Mouse (Mus musculus) lung, postnatal 0 days (tissue): ENCODE measurements around the gene Ubap2. TPM values are rescaled to one million over a fixed set of nuclear protein-coding genes. Genes with fewer than 3 reads are reported as not detected.
A peak's percentile ranks its signal among the peaks of the same experiment; 100 is the strongest.

Experiments
- ATAC-seq: fragments of 200-750 bp; cut with Nextera tagmentation; 2 replicates; pipeline ENCODE4 v1.8.0; 2017; ENCODE audit warnings: moderate library complexity
- DNase-seq: peaks from one replicate; pipeline ENCODE4 v3.0.0-alpha.2; 2016; ENCODE audit warnings: low spot score
- H3K27ac ChIP-seq: fragments of 300-500 bp; sonication (generic); 2 replicates; pipeline ENCODE4 v1.5.1; 2014; ENCODE audit warnings: antibody characterized with exemption, mild to moderate bottlenecking, low read length, mixed read lengths
- H3K27me3 ChIP-seq: fragments of 300-500 bp; sonication (generic); replicated peaks from 2 replicates; pipeline ENCODE4 v1.6.1; 2014; ENCODE audit warnings: low read length, mixed read lengths; ENCODE audit not compliant: insufficient read depth
- H3K36me3 ChIP-seq: fragments of 300-500 bp; sonication (generic); 2 replicates; pipeline ENCODE4 v1.6.1; 2014; ENCODE audit warnings: low read length, mixed read lengths; ENCODE audit not compliant: insufficient read depth
- H3K4me1 ChIP-seq: fragments of 300-500 bp; sonication (generic); 2 replicates; pipeline ENCODE4 v1.6.1; 2014; ENCODE audit warnings: antibody characterized with exemption, low read depth, low read length, mixed read lengths; ENCODE audit not compliant: insufficient read depth
- H3K4me2 ChIP-seq: fragments of 300-500 bp; sonication (generic); replicated peaks from 2 replicates; pipeline ENCODE4 v1.6.1; 2014; ENCODE audit warnings: low read depth, mild to moderate bottlenecking, low read length, moderate library complexity, mixed read lengths
- H3K4me3 ChIP-seq: fragments of 300-500 bp; sonication (generic); 2 replicates; pipeline ENCODE4 v1.5.1; 2014; ENCODE audit warnings: low read depth, low read length
- H3K9ac ChIP-seq: fragments of 300-500 bp; sonication (generic); replicated peaks from 2 replicates; pipeline ENCODE4 v1.6.1; 2014; ENCODE audit warnings: low read depth, mild to moderate bottlenecking
- H3K9me3 ChIP-seq: fragments of 300-500 bp; sonication (generic); 2 replicates; pipeline ENCODE4 v1.6.1; 2016; ENCODE audit warnings: low read length, mixed read lengths
- CTCF ChIP-seq: IDR thresholded peaks from 2 replicates; pipeline ENCODE4 v1.5.1; 2016; ENCODE audit warnings: antibody characterized with exemption, mild to moderate bottlenecking
- EP300 ChIP-seq: IDR thresholded peaks from 2 replicates; pipeline ENCODE4 v1.6.1; 2016; ENCODE audit warnings: antibody characterized with exemption, mild to moderate bottlenecking, control low read depth
- WGBS: fragments of 180-500 bp; shearing (Covaris S2); extraction: QIAGEN DNeasy Blood & Tissue Kit; methylation state at CpG from one replicate; pipeline ENCODE4 v1.1.7; 2014; 5-methylcytosine and 5-hydroxymethylcytosine counted together
- polyA plus RNA-seq: library from polyadenylated mRNA; unstranded; fragments of >200 nt; fragmentation: Nextera tagmentation; extraction: Ambion mirVana; gene quantifications from 2 replicates; pipeline ENCODE4 v1.2.1, GENCODE M21; 2015

The Ubap2 gene
- polyA plus RNA-seq, 1 experiment from 2014 or later, result 18.2 TPM

DNA sequence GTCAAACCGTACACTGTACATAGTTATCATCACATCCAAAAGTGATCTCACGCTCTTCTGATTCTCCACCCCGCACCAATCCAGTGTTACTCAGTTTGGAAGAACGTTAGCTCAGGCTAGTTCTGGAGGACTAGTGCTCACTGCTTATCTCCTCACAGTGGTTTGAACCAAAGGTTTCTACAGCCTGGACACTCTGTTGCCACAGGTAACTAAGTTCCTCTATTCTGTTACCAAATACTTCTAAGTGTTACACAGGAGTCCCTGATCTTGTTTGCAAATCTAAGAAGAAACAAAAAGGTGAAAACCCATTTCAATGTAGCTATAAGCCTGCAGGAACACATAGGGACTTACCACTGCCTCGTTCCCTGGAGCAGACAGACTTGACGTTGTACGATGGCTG is 21.0 kb upstream of the Ubap2 start:
- DNase-seq (no peak), ATAC-seq (no peak)
- H3K36me3 ChIP-seq, result peaks cover 74% of the 10 kb centered on the region
- no peaks in the 10 kb centered on the region for H3K27me3 ChIP-seq
- no peak overlapping the region for H3K9ac ChIP-seq
- H3K4me1 ChIP-seq, result no peaks in the 10 kb centered on the region
- no peak overlapping the region for H3K4me3 ChIP-seq
- TF ChIP-seq EP300 (no peak), CTCF (no peak)
- no peak overlapping the region for H3K27ac ChIP-seq
- H3K4me2 ChIP-seq, result no peak overlapping the region
- 95% methylated on average over 7 of the region's 7 CpGs for WGBS
- no peaks in the 10 kb centered on the region for H3K9me3 ChIP-seq

DNA sequence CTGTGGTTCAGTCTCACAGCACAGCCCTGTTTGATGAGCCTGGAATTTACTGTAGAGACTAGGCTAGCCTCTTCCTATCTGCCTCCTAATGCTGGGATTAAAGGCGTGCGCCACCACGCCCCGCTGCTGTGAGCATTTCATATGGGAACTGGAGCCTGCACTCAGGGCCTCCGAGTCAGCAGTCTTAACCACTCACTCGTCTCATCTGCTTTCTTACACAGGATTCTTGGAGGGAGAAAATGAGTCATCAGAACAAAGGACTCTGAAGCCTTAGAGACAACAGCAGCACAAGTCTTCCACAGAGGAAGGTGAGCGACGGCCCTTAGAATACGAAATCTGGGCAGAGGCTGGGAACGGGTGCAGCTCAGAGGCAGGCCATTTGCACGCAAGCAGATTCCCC is 20.6 kb upstream of the Ubap2 start:
- WGBS, result 89% methylated on average over 11 of the region's 11 CpGs
- Histone ChIP-seq H3K36me3 (peaks cover 69% of the 10 kb centered on the region), H3K9ac (no peak overlapping the region), H3K4me2 (no peak overlapping the region), H3K27ac (no peak overlapping the region), H3K27me3 (no peaks in the 10 kb centered on the region), H3K4me1 (no peaks in the 10 kb centered on the region), H3K9me3 (no peaks in the 10 kb centered on the region), H3K4me3 (no peak overlapping the region)
- DNase-seq, result no peak
- no peak for ATAC-seq
- no peak for TF ChIP-seq CTCF

GRCm38 (mm10) chr4:41293907-41294306 is 19.0 kb upstream of the Ubap2 start:
- TF ChIP-seq CTCF, result no peak
- no peak for TF ChIP-seq EP300
- Histone ChIP-seq H3K9me3 (no peaks in the 10 kb centered on the region), H3K4me2 (no peak overlapping the region), H3K4me3 (no peak overlapping the region), H3K9ac (no peak overlapping the region), H3K36me3 (peaks cover 53% of the 10 kb centered on the region), H3K4me1 (no peaks in the 10 kb centered on the region), H3K27me3 (no peaks in the 10 kb centered on the region), H3K27ac (no peak overlapping the region)
- WGBS, result 87% methylated on average over 4 of the region's 4 CpGs
- ATAC-seq, result no peak
- no peak for DNase-seq

- no peak overlapping the region for H3K27ac ChIP-seq
- no peak overlapping the region for H3K4me2 ChIP-seq
- H3K36me3 ChIP-seq, result peaks cover 21% of the 10 kb centered on the region
- TF ChIP-seq EP300, result no peak
- no peak for TF ChIP-seq CTCF
- no peak overlapping the region for H3K4me3 ChIP-seq
- H3K27me3 ChIP-seq, result no peaks in the 10 kb centered on the region
- H3K9me3 ChIP-seq, result no peaks in the 10 kb centered on the region
- no peak for DNase-seq
- no peak for ATAC-seq
- 88% methylated on average over 7 of the region's 7 CpGs for WGBS
- H3K4me1 ChIP-seq, result no peaks in the 10 kb centered on the region
- no peak overlapping the region for H3K9ac ChIP-seq
Observed at GRCm38 (mm10) chr4:41289802-41290201, 14.9 kb upstream of the Ubap2 start.

DNA sequence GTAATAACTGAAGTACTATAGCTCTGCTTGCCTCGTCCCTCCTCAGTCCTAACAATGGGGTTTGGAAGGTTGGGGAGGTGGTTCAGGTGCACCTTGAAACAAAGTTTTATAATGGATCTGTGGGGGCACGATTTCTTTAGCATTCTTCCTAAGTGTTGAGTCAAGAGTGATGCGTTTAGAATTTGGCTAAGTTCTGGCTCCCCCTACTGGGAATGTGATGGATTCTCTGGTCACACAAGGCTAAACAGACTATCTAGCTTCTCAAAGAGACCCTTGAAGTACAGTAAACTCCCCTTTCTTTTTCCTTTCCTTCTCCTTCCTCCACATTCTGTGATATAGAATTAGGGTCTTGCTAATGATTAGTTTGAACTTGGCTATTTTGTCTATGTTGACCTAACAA is 11.5 kb upstream of the Ubap2 start:
- 7% methylated on average over 3 of the region's 3 CpGs for WGBS
- TF ChIP-seq EP300 (no peak), CTCF (peak; percentile 81)
- DNase-seq (peak; percentile 79), ATAC-seq (no peak)
- Histone ChIP-seq H3K9me3 (no peaks in the 10 kb centered on the region), H3K36me3 (peaks cover 3% of the 10 kb centered on the region; the same call in 1 of the 2 replicates), H3K27ac (no peak overlapping the region), H3K9ac (no peak overlapping the region), H3K4me2 (no peak overlapping the region), H3K27me3 (no peaks in the 10 kb centered on the region), H3K4me3 (no peak overlapping the region), H3K4me1 (no peaks in the 10 kb centered on the region)

DNA sequence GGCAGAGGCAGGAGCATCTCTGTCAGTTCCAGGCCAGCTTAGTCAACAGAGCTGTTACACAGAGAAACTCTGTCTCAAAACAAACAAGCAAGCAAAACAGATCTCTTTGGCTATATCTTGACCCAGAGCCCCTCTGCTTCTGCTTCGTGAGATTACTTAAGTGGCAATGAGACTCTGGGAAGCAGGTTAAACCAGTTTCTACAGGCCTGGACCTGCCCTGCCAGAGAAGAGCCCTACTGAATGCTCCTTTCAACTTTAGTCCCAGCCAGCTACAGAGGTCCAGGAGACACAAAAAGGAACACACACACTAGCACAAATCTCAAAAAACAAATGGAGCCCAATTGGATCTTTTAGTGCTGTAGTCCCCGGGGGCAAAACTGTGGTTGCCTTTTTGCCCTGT is 9.1 kb upstream of the Ubap2 start:
- peak; percentile 71 for DNase-seq
- no peaks in the 10 kb centered on the region for H3K4me1 ChIP-seq
- H3K27me3 ChIP-seq, result no peaks in the 10 kb centered on the region
- H3K4me3 ChIP-seq, result no peak overlapping the region
- H3K9me3 ChIP-seq, result no peaks in the 10 kb centered on the region
- WGBS, result 47% methylated on average over 2 of the region's 2 CpGs
- no peak overlapping the region for H3K4me2 ChIP-seq
- H3K9ac ChIP-seq, result no peak overlapping the region
- peak; percentile 87 for ATAC-seq
- TF ChIP-seq CTCF, result no peak
- TF ChIP-seq EP300, result no peak
- no peaks in the 10 kb centered on the region for H3K36me3 ChIP-seq
- H3K27ac ChIP-seq, result peak overlapping the region; percentile 60

DNA sequence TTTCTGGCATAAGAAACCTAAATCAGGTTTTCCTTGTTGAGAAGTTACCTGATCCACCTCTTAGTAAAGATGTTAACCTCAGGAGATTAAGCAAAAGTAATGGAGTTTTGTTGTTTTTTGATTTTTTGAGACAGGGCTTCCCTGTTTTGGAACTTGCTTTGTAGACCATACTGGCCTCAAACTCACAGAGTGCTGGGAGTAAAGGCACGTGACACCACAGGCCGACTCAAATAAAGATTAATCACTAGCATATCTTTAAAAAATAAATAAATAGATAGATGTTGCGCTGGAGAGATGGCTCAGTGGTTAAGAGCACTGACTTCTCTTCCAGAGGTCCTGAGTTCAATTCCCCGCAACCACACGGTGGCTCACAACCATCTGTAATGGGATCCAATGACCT is 983 bp upstream of the Ubap2 start:
- no peaks in the 10 kb centered on the region for H3K27me3 ChIP-seq
- H3K27ac ChIP-seq, result no peak overlapping the region
- peak overlapping the region; percentile 75 for H3K4me2 ChIP-seq
- peaks cover 13% of the 10 kb centered on the region; the same call in 1 of the 2 replicates for H3K4me1 ChIP-seq
- DNase-seq (no peak), ATAC-seq (no peak)
- H3K9ac ChIP-seq, result peak overlapping the region; percentile 34; the same call in 1 of the 2 replicates
- 52% methylated on average over 5 of the region's 5 CpGs for WGBS
- no peaks in the 10 kb centered on the region for H3K36me3 ChIP-seq
- TF ChIP-seq EP300 (no peak), CTCF (no peak)
- H3K4me3 ChIP-seq, result peak overlapping the region; percentile 75
- no peaks in the 10 kb centered on the region for H3K9me3 ChIP-seq
